Comparison of ENCODE assay signal across 8 mouse cellular contexts in the genomic region with DNA sequence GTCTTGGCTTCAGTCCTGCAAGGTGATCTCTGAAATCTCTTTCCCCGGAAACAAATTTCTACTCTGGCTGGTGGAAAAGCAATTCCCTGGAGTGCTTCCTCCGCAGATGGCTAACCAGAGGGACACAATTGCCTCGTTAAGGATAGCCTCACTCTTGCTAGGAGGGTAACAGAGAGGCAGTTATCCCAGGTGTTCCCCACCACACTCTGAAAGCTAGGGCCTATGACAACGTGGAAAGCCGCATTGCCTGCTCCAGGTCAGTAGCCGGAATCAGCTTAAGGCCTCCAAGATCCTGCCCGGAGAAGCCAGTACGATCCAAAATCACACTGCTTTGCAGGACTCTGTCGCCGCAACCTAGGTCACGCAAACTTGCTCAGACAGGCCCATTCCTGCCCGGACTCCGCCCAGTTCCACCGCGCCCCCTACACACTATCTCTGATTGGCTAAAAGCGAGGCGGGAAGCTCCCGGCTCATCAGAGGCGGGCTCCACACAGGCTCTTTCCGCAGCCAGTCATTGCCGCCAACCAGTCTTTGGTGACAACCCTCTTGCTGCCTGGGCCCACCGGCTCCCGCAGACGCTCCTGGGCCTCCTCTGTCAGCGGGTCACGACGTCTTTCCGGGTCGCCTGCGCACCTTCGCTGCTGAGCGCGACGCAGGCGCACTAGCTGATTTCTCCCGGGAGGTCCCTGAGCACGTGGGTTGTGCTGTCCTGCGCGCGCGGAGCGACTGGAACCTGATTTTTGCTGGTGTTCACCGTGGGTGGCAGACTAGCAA. TPM values are rescaled to one million over a fixed set of nuclear protein-coding genes. Genes with fewer than 3 reads are reported as not detected.
A peak's percentile ranks its signal among the peaks of the same experiment; 100 is the strongest.
DNase-seq lines count a peak whose midpoint lies in the region; ATAC-seq and TF ChIP-seq lines count a peak whose summit lies in the region.

Gene Mthfd1, plus strand, starts transcription at position 574 of the 774 bp plus-strand sequence.

- H3K4me2 ChIP-seq in heart, embryonic 12.5 days = peak within 1 kb of the TSS; percentile 98
- H3K4me2 ChIP-seq in kidney, postnatal 0 days (ENCODE audit: low read length) = peak within 1 kb of the TSS; percentile 94
- H3K4me2 ChIP-seq in liver, embryonic 11.5 days = peak within 1 kb of the TSS; percentile 96
- H3K4me2 ChIP-seq in stomach, embryonic 14.5 days (replicated peaks; ENCODE audit: low read depth, low read length) = peak within 1 kb of the TSS; percentile 92

- H3K4me1 ChIP-seq in heart, embryonic 12.5 days (replicated peaks) = peaks cover 9% of the 10 kb centered on the region
- H3K4me1 ChIP-seq in kidney, postnatal 0 days (replicated peaks; ENCODE audit: insufficient read depth, low read length) = peaks cover 7% of the 10 kb centered on the region; the same call in 1 of the 2 replicates
- H3K4me1 ChIP-seq in liver, embryonic 11.5 days (replicated peaks; ENCODE audit: control insufficient read depth, insufficient read depth, low read length) = 0 out of 2 replicates have a peak, but pooled peaks cover 2% of the 10 kb centered on the region
- H3K4me1 ChIP-seq in stomach, embryonic 14.5 days (ENCODE audit: control insufficient read depth, insufficient read depth, low read length) = peaks cover 12% of the 10 kb centered on the region

- ATAC-seq in erythroid progenitor cell, adult 5-6 weeks (replicated peaks; ENCODE audit: low FRiP score, poor library complexity, severe bottlenecking) = peak; percentile 96
- ATAC-seq in heart, embryonic 12.5 days (ENCODE audit: insufficient number of reproducible peaks, low FRiP score) = peak; percentile 98
- ATAC-seq in kidney, postnatal 0 days (replicated peaks; ENCODE audit: low FRiP score, low read depth) = peak; percentile 99
- peak; percentile 99 for ATAC-seq in liver, embryonic 11.5 days (replicated peaks; ENCODE audit: low FRiP score)
- peak; percentile 99 for ATAC-seq in stomach, embryonic 14.5 days (ENCODE audit: insufficient number of reproducible peaks, insufficient read depth, low FRiP score, low read depth)

- H3K27me3 ChIP-seq in heart, embryonic 12.5 days (replicated peaks) = no peaks in the 10 kb centered on the region
- no peaks in the 10 kb centered on the region for H3K27me3 ChIP-seq in kidney, postnatal 0 days (ENCODE audit: insufficient read depth, low read length)
- H3K27me3 ChIP-seq in liver, embryonic 11.5 days (replicated peaks; ENCODE audit: control insufficient read depth, insufficient read depth, low read length) = no peaks in the 10 kb centered on the region
- no peaks in the 10 kb centered on the region for H3K27me3 ChIP-seq in stomach, embryonic 14.5 days (ENCODE audit: control insufficient read depth, insufficient read depth, low read length)

- 0 out of 2 replicates have a peak, but pooled peaks have one; percentile 2 for TF ChIP-seq CTCF in kidney, postnatal 0 days (IDR thresholded peaks at IDR 0.05; ENCODE audit: low read depth)

- no peaks in the 10 kb centered on the region for H3K9me3 ChIP-seq in heart, embryonic 12.5 days (replicated peaks)
- no peaks in the 10 kb centered on the region for H3K9me3 ChIP-seq in kidney, postnatal 0 days (replicated peaks; ENCODE audit: low read length)
- H3K9me3 ChIP-seq in liver, embryonic 11.5 days (ENCODE audit: control insufficient read depth, low read length) = no peaks in the 10 kb centered on the region
- H3K9me3 ChIP-seq in stomach, embryonic 14.5 days (ENCODE audit: control insufficient read depth, low read depth, low read length) = no peaks in the 10 kb centered on the region

- H3K36me3 ChIP-seq in heart, embryonic 12.5 days = no peaks in the 10 kb centered on the region
- no peaks in the 10 kb centered on the region for H3K36me3 ChIP-seq in kidney, postnatal 0 days (ENCODE audit: insufficient read depth, low read length)
- no peaks in the 10 kb centered on the region for H3K36me3 ChIP-seq in liver, embryonic 11.5 days (ENCODE audit: control insufficient read depth, insufficient read depth, low read length)
- no peaks in the 10 kb centered on the region for H3K36me3 ChIP-seq in stomach, embryonic 14.5 days (ENCODE audit: control insufficient read depth, insufficient read depth, low read length)

- WGBS in heart, embryonic 12.5 days = 2% methylated on average over 43 of the region's 43 CpGs
- WGBS in kidney, postnatal 0 days = 2% methylated on average over 43 of the region's 43 CpGs
- WGBS in liver, embryonic 11.5 days = 2% methylated on average over 43 of the region's 43 CpGs
- WGBS in stomach, embryonic 14.5 days = 1% methylated on average over 43 of the region's 43 CpGs

- H3K27ac ChIP-seq in heart, embryonic 12.5 days (ENCODE audit: poor library complexity, severe bottlenecking) = peak within 1 kb of the TSS; percentile 78
- peak within 1 kb of the TSS; percentile 92 for H3K27ac ChIP-seq in kidney, postnatal 0 days
- peak within 1 kb of the TSS; percentile 84 for H3K27ac ChIP-seq in liver, embryonic 11.5 days (ENCODE audit: low read depth, low read length)
- H3K27ac ChIP-seq in stomach, embryonic 14.5 days (ENCODE audit: low read length) = peak within 1 kb of the TSS; percentile 81

- H3K9ac ChIP-seq in heart, embryonic 12.5 days = peak within 1 kb of the TSS; percentile 85
- H3K9ac ChIP-seq in kidney, postnatal 0 days (ENCODE audit: low read depth, low read length) = peak within 1 kb of the TSS; percentile 66
- H3K9ac ChIP-seq in liver, embryonic 11.5 days (ENCODE audit: low read depth, low read length) = peak within 1 kb of the TSS; percentile 86
- H3K9ac ChIP-seq in stomach, embryonic 14.5 days (replicated peaks; ENCODE audit: low read depth, low read length) = peak within 1 kb of the TSS; percentile 63

- peak within 1 kb of the TSS; percentile 71 for H3K4me3 ChIP-seq in heart, embryonic 12.5 days
- H3K4me3 ChIP-seq in kidney, postnatal 0 days (replicated peaks; ENCODE audit: low read depth, low read length) = peak within 1 kb of the TSS; percentile 63
- H3K4me3 ChIP-seq in liver, embryonic 11.5 days (ENCODE audit: low read depth, low read length) = peak within 1 kb of the TSS; percentile 86
- peak within 1 kb of the TSS; percentile 73 for H3K4me3 ChIP-seq in stomach, embryonic 14.5 days (ENCODE audit: low read depth, low read length)

- DNase-seq in CD4-positive helper T cell, adult 2 months (ENCODE audit: low read depth, low spot score) = peak; percentile 98
- DNase-seq in brain, embryonic 18.5 days (ENCODE audit: low read depth, low spot score) = peak; percentile 94
- peak; percentile 98 for DNase-seq in kidney, postnatal 0 days (ENCODE audit: low spot score)
- DNase-seq in liver, embryonic 11.5 days (ENCODE audit: low spot score) = peak; percentile 90
- DNase-seq in naive thymus-derived CD4-positive, alpha-beta T cell, adult 2 months (ENCODE audit: low read depth) = peak; percentile 96

RNA-seq across cellular contexts. Expression of gene Mthfd1, which starts in this region (rescaled TPM):
- total RNA-seq in erythroid progenitor cell, adult 5-6 weeks (2015; ENCODE audit: low replicate concordance) = 27.2 and 36.0 TPM in 2 replicates
- total RNA-seq in erythroid progenitor cell, adult 5-6 weeks (2017; ENCODE audit: low replicate concordance) = 20.8 and 32.0 TPM in 2 replicates
- polyA plus RNA-seq in heart, embryonic 12.5 days (2016; fragmentation: Nextera tagmentation; extraction: Ambion mirVana) = 48.0 and 48.6 TPM in 2 replicates
- 94.0 and 106 TPM in 2 replicates for polyA plus RNA-seq in kidney, postnatal 0 days (2015; fragmentation: Nextera tagmentation; extraction: Ambion mirVana)
- 178 and 218 TPM in 2 replicates for polyA plus RNA-seq in liver, embryonic 11.5 days (2014; fragmentation: Nextera tagmentation; extraction: Ambion mirVana)
- polyA plus RNA-seq in stomach, embryonic 14.5 days (2014; fragmentation: Nextera tagmentation; extraction: Ambion mirVana) = 76.7 and 82.0 TPM in 2 replicates

Comparison
In these comparisons a context has a peak if more than half of its experiments do, and no peak if none do; other contexts are left out.
1. Peak in every context shown above with its lines: DNase-seq, ATAC-seq, H3K4me3 ChIP-seq and H3K27ac ChIP-seq.